In the genomic region with DNA sequence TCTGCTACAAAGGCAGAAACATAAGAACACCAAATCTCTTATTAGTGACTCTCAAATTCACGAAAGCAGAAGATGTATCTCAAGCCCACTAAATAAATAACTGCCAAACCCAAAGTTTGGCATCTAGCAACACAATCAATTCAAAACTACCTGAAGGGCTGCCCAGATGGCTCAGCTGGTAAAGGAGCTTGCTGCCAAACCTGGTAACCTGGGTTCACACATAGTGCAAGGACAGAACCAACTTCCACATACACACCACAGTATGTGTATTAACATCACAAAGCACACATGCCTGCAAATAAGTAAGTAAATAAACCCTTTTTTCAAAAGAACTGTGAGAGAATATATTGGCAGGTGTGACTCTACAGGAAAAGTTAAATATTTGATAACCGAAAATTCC, we compare ENCODE assay signal across 22 mouse cellular contexts. TPM values are rescaled to one million over a fixed set of nuclear protein-coding genes. Genes with fewer than 3 reads are reported as not detected.
DNase-seq lines count a peak whose midpoint lies in the region; ATAC-seq and TF ChIP-seq lines count a peak whose summit lies in the region.
"Had no signal": no experiment of that assay in that cellular context is flagged by ENCODE, and none has a peak within 500 bp of the region (broad histone marks: within the 10 kb centered on the region; RNA-seq: fewer than 3 reads in every experiment).

No protein-coding gene starts in this region.

- TF ChIP-seq CTCF in liver, adult 2 months (IDR thresholded peaks at IDR 0.05; ENCODE audit: low read depth, low read length), result no peak
- no peak for TF ChIP-seq CTCF in liver, embryonic 14.5 days (IDR thresholded peaks at IDR 0.05; ENCODE audit: low read depth)

- 87% methylated on average over 2 of the region's 2 CpGs for WGBS in heart, embryonic 10.5 days
- 27% methylated on average over 2 of the region's 2 CpGs for WGBS in liver, adult 2 months
- WGBS in liver, embryonic 12.5 days (ENCODE audit: insufficient replicate concordance), result 72% methylated on average over 2 of the region's 2 CpGs
- 81% methylated on average over 2 of the region's 2 CpGs for WGBS in liver, embryonic 14.5 days (ENCODE audit: insufficient replicate concordance)

- no peak overlapping the region for H3K4me3 ChIP-seq in heart, embryonic 10.5 days
- H3K4me3 ChIP-seq in liver, adult 2 months (ENCODE audit: insufficient read depth, low read depth, low read length), result no peak overlapping the region
- no peak overlapping the region for H3K4me3 ChIP-seq in liver, embryonic 12.5 days
- no peak overlapping the region for H3K4me3 ChIP-seq in liver, embryonic 14.5 days (ENCODE audit: insufficient read depth in 1 of 2, low read depth in 2 of 2, low read length in 2 of 2)
- H3K4me3 ChIP-seq: embryonic facial prominence, embryonic 10.5 days; embryonic facial prominence, embryonic 12.5 days; forebrain, embryonic 13.5 days; forebrain, embryonic 15.5 days had no signal

- H3K36me3 ChIP-seq in heart, embryonic 10.5 days, result no peaks in the 10 kb centered on the region
- no peaks in the 10 kb centered on the region for H3K36me3 ChIP-seq in liver, adult 2 months (ENCODE audit: control insufficient read depth, insufficient read depth, low read length)
- H3K36me3 ChIP-seq in liver, embryonic 12.5 days, result 0 out of 2 replicates have a peak, but pooled peaks cover 3% of the 10 kb centered on the region
- H3K36me3 ChIP-seq in liver, embryonic 14.5 days (replicated peaks; ENCODE audit: control insufficient read depth, insufficient read depth, low read depth), result no peaks in the 10 kb centered on the region
- H3K36me3 ChIP-seq: embryonic facial prominence, embryonic 10.5 days; embryonic facial prominence, embryonic 12.5 days; forebrain, embryonic 15.5 days had no signal

- no peak overlapping the region for H3K4me2 ChIP-seq in liver, embryonic 12.5 days
- no peak overlapping the region for H3K4me2 ChIP-seq in liver, embryonic 14.5 days (ENCODE audit: low read depth)
- H3K4me2 ChIP-seq: embryonic facial prominence, embryonic 12.5 days; forebrain, embryonic 13.5 days; forebrain, embryonic 15.5 days had no signal

- no peak for ATAC-seq in liver, embryonic 12.5 days
- no peak for ATAC-seq in liver, embryonic 14.5 days (ENCODE audit: insufficient read depth)
- ATAC-seq: activated CD4-positive, CD25-positive, alpha-beta regulatory T cell, adult 4 months; CD4-positive, CD25-positive, alpha-beta regulatory T cell, adult 4 months; forebrain, embryonic 13.5 days; forebrain, embryonic 15.5 days; Patski had no signal

- DNase-seq in heart, adult 11 months, result peak; percentile 71
- no peak for DNase-seq in heart, embryonic 10.5 days (ENCODE audit: low spot score)
- DNase-seq in liver, adult 2 months (ENCODE audit: extremely low read depth, low read depth, low spot score), result peak; percentile 81
- DNase-seq in liver, embryonic 14.5 days (ENCODE audit: low read depth in 3 of 3, low spot score in 3 of 3), result no peak
- no peak for DNase-seq in liver
- DNase-seq: adrenal gland, adult 8-10 months; adrenal gland, postnatal 14 days; adrenal gland, postnatal 36 days; B cell, adult 2 months; cerebellum, adult 11-12 months; cerebellum, adult 2 months; cerebellum, adult 9-10 months; cerebellum, postnatal 25 days had no signal

- H3K79me2 ChIP-seq in liver, adult 2 months (ENCODE audit: control insufficient read depth, insufficient read depth, low read length), result no peaks in the 10 kb centered on the region; the same call in 1 of the 2 replicates

- no peak overlapping the region for H3K27ac ChIP-seq in heart, embryonic 10.5 days
- H3K27ac ChIP-seq in liver, adult 2 months (replicated peaks; ENCODE audit: insufficient read depth, low read depth, low read length), result no peak overlapping the region
- H3K27ac ChIP-seq in liver, embryonic 12.5 days, result no peak overlapping the region
- peak overlapping the region; percentile 14; the same call in 1 of the 2 replicates for H3K27ac ChIP-seq in liver, embryonic 14.5 days
- H3K27ac ChIP-seq: embryonic facial prominence, embryonic 10.5 days; embryonic facial prominence, embryonic 12.5 days; forebrain, embryonic 13.5 days; forebrain, embryonic 15.5 days had no signal

- peaks cover 2% of the 10 kb centered on the region; the same call in 1 of the 2 replicates for H3K4me1 ChIP-seq in heart, embryonic 10.5 days
- peaks cover 11% of the 10 kb centered on the region for H3K4me1 ChIP-seq in liver, adult 2 months (ENCODE audit: control insufficient read depth, insufficient read depth, low read length)
- peaks cover 33% of the 10 kb centered on the region for H3K4me1 ChIP-seq in liver, embryonic 12.5 days
- peaks cover 17% of the 10 kb centered on the region in 2 experiments for H3K4me1 ChIP-seq in liver, embryonic 14.5 days (replicated peaks; ENCODE audit: control insufficient read depth in 2 of 2, insufficient read depth in 2 of 2, low read length in 1 of 2)
- H3K4me1 ChIP-seq: embryonic facial prominence, embryonic 12.5 days had no signal

- H3K27me3 ChIP-seq in heart, embryonic 10.5 days (ENCODE audit: insufficient read depth, poor library complexity, severe bottlenecking), result no peaks in the 10 kb centered on the region
- no peaks in the 10 kb centered on the region for H3K27me3 ChIP-seq in liver, adult 2 months (ENCODE audit: control insufficient read depth, insufficient read depth, low read length)
- H3K27me3 ChIP-seq in liver, embryonic 12.5 days (replicated peaks), result no peaks in the 10 kb centered on the region
- H3K27me3 ChIP-seq in liver, embryonic 14.5 days (ENCODE audit: control insufficient read depth, insufficient read depth, low read length), result no peaks in the 10 kb centered on the region
- H3K27me3 ChIP-seq: CH12.LX; embryonic facial prominence, embryonic 12.5 days; forebrain, embryonic 13.5 days; forebrain, embryonic 15.5 days; Patski had no signal

- H3K9me3 ChIP-seq in heart, embryonic 10.5 days, result no peaks in the 10 kb centered on the region
- H3K9me3 ChIP-seq in liver, embryonic 12.5 days (replicated peaks), result no peaks in the 10 kb centered on the region
- H3K9me3 ChIP-seq in liver, embryonic 14.5 days (ENCODE audit: control insufficient read depth, low read length), result no peaks in the 10 kb centered on the region
- H3K9me3 ChIP-seq: embryonic facial prominence, embryonic 10.5 days; embryonic facial prominence, embryonic 12.5 days; forebrain, embryonic 13.5 days; forebrain, embryonic 15.5 days had no signal

- no peak for TF ChIP-seq POLR2A in liver, adult 2 months (IDR thresholded peaks at IDR 0.05; ENCODE audit: extremely low read depth, insufficient read depth, low read length)

- no peak overlapping the region for H3K9ac ChIP-seq in liver, adult 2 months (ENCODE audit: low read depth, low read length)
- H3K9ac ChIP-seq in liver, embryonic 12.5 days, result no peak overlapping the region
- no peak overlapping the region for H3K9ac ChIP-seq in liver, embryonic 14.5 days (replicated peaks)
- H3K9ac ChIP-seq: embryonic facial prominence, embryonic 12.5 days; forebrain, embryonic 13.5 days; forebrain, embryonic 15.5 days had no signal

- TF ChIP-seq EP300 in liver, embryonic 14.5 days (IDR thresholded peaks at IDR 0.05; ENCODE audit: low read depth), result no peak

RNA-seq across cellular contexts. Expression of gene Cox20, which starts 4.7 kb away (rescaled TPM):
- 112 and 129 TPM in 2 replicates for polyA plus RNA-seq in heart, embryonic 10.5 days (2016; fragmentation: Nextera tagmentation; extraction: Ambion mirVana)
- 25.2 and 29.3 TPM in 2 replicates for total RNA-seq in liver, adult 2 months (2014; rRNA removed)
- polyA plus RNA-seq in liver, adult 2 months (2012; rRNA removed), result 12.8 and 19.6 TPM in 2 replicates
- polyA plus RNA-seq in liver, embryonic 12.5 days (2016; fragmentation: Nextera tagmentation; extraction: Ambion mirVana), result 103 and 110 TPM in 2 replicates
- polyA plus RNA-seq in liver, embryonic 14.5 days (2012; rRNA removed), result 42.4 and 42.9 TPM in 2 replicates
- 97.3 and 107 TPM in 2 replicates for polyA plus RNA-seq in liver, embryonic 14.5 days (2014; fragmentation: Nextera tagmentation; extraction: Ambion mirVana)

RNA-seq across cellular contexts. Expression of gene Hnrnpu, which starts 23.4 kb away (rescaled TPM):
- 296 and 533 TPM in 2 replicates for polyA plus RNA-seq in heart, embryonic 10.5 days (2016; fragmentation: Nextera tagmentation; extraction: Ambion mirVana)
- total RNA-seq in liver, adult 2 months (2014; rRNA removed), result 137 and 162 TPM in 2 replicates
- 32.6 and 33.0 TPM in 2 replicates for polyA plus RNA-seq in liver, adult 2 months (2012; rRNA removed)
- polyA plus RNA-seq in liver, embryonic 12.5 days (2016; fragmentation: Nextera tagmentation; extraction: Ambion mirVana), result 556 and 569 TPM in 2 replicates
- 86.5 and 191 TPM in 2 replicates for polyA plus RNA-seq in liver, embryonic 14.5 days (2012; rRNA removed)
- 165 and 201 TPM in 2 replicates for polyA plus RNA-seq in liver, embryonic 14.5 days (2014; fragmentation: Nextera tagmentation; extraction: Ambion mirVana)

Comparison
In these comparisons a context has a peak if more than half of its experiments do, and no peak if none do; other contexts are left out.
1. DNase-seq: peak in heart, adult 11 months (single experiment) and liver, adult 2 months (single experiment); none in heart, embryonic 10.5 days (single experiment), liver, embryonic 14.5 days (0 of 3) and liver (single experiment).